ENCODE assay signal across 1 mouse cellular context in genomic region chr6:120841754-120842153, GRCm38 (mm10).
TF ChIP-seq lines count a peak whose summit lies in the region.

No protein-coding gene starts in this region.

TF ChIP-seq in MEL, 35 proteins besides CTCF, POLR2A, EP300 and RAD21 (continued from another document):
- peak; percentile 75 for TF ChIP-seq SIN3A (IDR thresholded peaks at IDR 0.05; ENCODE audit: low read length)
- TF ChIP-seq KAT2A (conservative IDR thresholded peaks at IDR 0.05; ENCODE audit: low read depth, low read length): no peak; the same call in 1 of the 2 replicates
- no peak for TF ChIP-seq HCFC1 (IDR thresholded peaks at IDR 0.05; ENCODE audit: low read depth, low read length)
- no peak for TF ChIP-seq SMC3 (IDR thresholded peaks at IDR 0.05; ENCODE audit: low read depth, low read length)
- TF ChIP-seq MEF2A (IDR thresholded peaks at IDR 0.05; ENCODE audit: extremely low read depth, insufficient replicate concordance, low read depth, low read length, poor library complexity, severe bottlenecking): peak; percentile 48; the same call in 1 of the 2 replicates
- TF ChIP-seq POLR2AphosphoS2 (IDR thresholded peaks at IDR 0.05; ENCODE audit: low read length): no peak
- TF ChIP-seq MYB (IDR thresholded peaks at IDR 0.05; ENCODE audit: low read depth, low read length): peak; percentile 70
- TF ChIP-seq TAL1 (IDR thresholded peaks at IDR 0.05; ENCODE audit: low read length): peak; percentile 30; the same call in 1 of the 2 replicates
- TF ChIP-seq MAZ (IDR thresholded peaks at IDR 0.05; ENCODE audit: low read depth, low read length): no peak
- no peak for TF ChIP-seq CHD2 (IDR thresholded peaks at IDR 0.05; ENCODE audit: low read length)
- no peak for TF ChIP-seq ELF1 (IDR thresholded peaks at IDR 0.05; ENCODE audit: low read depth, low read length)
- no peak for TF ChIP-seq JUND (IDR thresholded peaks at IDR 0.05; ENCODE audit: low read depth, low read length)
- no peak for TF ChIP-seq POLR2AphosphoS5 (IDR thresholded peaks at IDR 0.05; ENCODE audit: borderline replicate concordance, low read depth, low read length)
- no peak for TF ChIP-seq MAFK (IDR thresholded peaks at IDR 0.05; ENCODE audit: borderline replicate concordance, low read depth, low read length)
